Mouse (Mus musculus) kidney, adult 8-10 months (tissue): ENCODE data around the gene Cdyl2.

Source experiments
- DNase-seq, 2 experiments: peaks; one replicate each; pipeline ENCODE4 v3.0.0; 2022

Gene Cdyl2

GRCm38 (mm10) chr8:116670604-116671003 is 62.2 kb downstream of the Cdyl2 start:
- no peak for DNase-seq

- no peak for DNase-seq
Measured at GRCm38 (mm10) chr8:116668977-116669376, 63.8 kb downstream of the Cdyl2 start.

GRCm38 (mm10) chr8:116666781-116667325 is 65.9 kb downstream of the Cdyl2 start:
- DNase-seq, result no peak

- DNase-seq, result no peak
Measured at GRCm38 (mm10) chr8:116661521-116661920, 71.3 kb downstream of the Cdyl2 start.

- no peak for DNase-seq
Measured at GRCm38 (mm10) chr8:116656811-116657210, 76.0 kb downstream of the Cdyl2 start.

GRCm38 (mm10) chr8:116654881-116655280 is 77.9 kb downstream of the Cdyl2 start:
- peak; percentile 54 to 71 for DNase-seq

- peak; percentile 78 to 89 for DNase-seq
Measured at GRCm38 (mm10) chr8:116652949-116653348, 79.8 kb downstream of the Cdyl2 start.

- DNase-seq, result no peak
Measured at GRCm38 (mm10) chr8:116649975-116650725, 82.6 kb downstream of the Cdyl2 start.

GRCm38 (mm10) chr8:116645376-116645775 is 87.4 kb downstream of the Cdyl2 start:
- DNase-seq, result no peak

- DNase-seq, result no peak
Measured at GRCm38 (mm10) chr8:116640925-116641324, 91.9 kb downstream of the Cdyl2 start.

GRCm38 (mm10) chr8:116637998-116638397 is 94.8 kb downstream of the Cdyl2 start:
- DNase-seq, result no peak

- no peak for DNase-seq
Measured at GRCm38 (mm10) chr8:116637193-116637592, 95.6 kb downstream of the Cdyl2 start.

- no peak for DNase-seq
Measured at GRCm38 (mm10) chr8:116636396-116636795, 96.4 kb downstream of the Cdyl2 start.

- no peak for DNase-seq
Measured at GRCm38 (mm10) chr8:116635972-116636371, 96.8 kb downstream of the Cdyl2 start.

GRCm38 (mm10) chr8:116635261-116635660 is 97.5 kb downstream of the Cdyl2 start:
- DNase-seq, result no peak

- no peak for DNase-seq
Measured at GRCm38 (mm10) chr8:116634436-116634835, 98.4 kb downstream of the Cdyl2 start.

GRCm38 (mm10) chr8:116633470-116634150 is 99.2 kb downstream of the Cdyl2 start:
- DNase-seq, result no peak

GRCm38 (mm10) chr8:116630066-116630465 is 102.7 kb downstream of the Cdyl2 start:
- no peak for DNase-seq

- DNase-seq, result peak in 1 of 2 experiments; percentile 5
Measured at GRCm38 (mm10) chr8:116628975-116629374, 103.8 kb downstream of the Cdyl2 start.

GRCm38 (mm10) chr8:116627854-116628479 is 104.8 kb downstream of the Cdyl2 start:
- DNase-seq, result no peak

- no peak for DNase-seq
Measured at GRCm38 (mm10) chr8:116623591-116623990, 109.2 kb downstream of the Cdyl2 start.

GRCm38 (mm10) chr8:116622326-116622725 is 110.5 kb downstream of the Cdyl2 start:
- no peak for DNase-seq

GRCm38 (mm10) chr8:116621158-116621961 is 111.4 kb downstream of the Cdyl2 start:
- no peak for DNase-seq
